Mouse (Mus musculus) lung, adult 2 months (tissue): ENCODE results near the gene Slc38a1.

Experiments
- CTCF ChIP-seq: fragments of 200-500 bp; IDR thresholded peaks from 2 replicates; pipeline ENCODE4 v1.5.1; 2011; ENCODE audit warnings: mild to moderate bottlenecking, low read length, control low read depth; ENCODE audit not compliant: insufficient read depth
- POLR2A ChIP-seq: fragments of 200-500 bp; IDR thresholded peaks from 2 replicates; pipeline ENCODE4 v1.6.1; 2011; ENCODE audit warnings: low read depth, mild to moderate bottlenecking, control low read depth, low read length, borderline replicate concordance; ENCODE audit errors: extremely low read depth

GRCm38 (mm10) chr15:96547256-96548195 lies 95.2 kb downstream of the Slc38a1 start:
- TF ChIP-seq POLR2A (no peak), CTCF (no peak)
